Mouse (Mus musculus) liver, embryonic 14.5 days (tissue): ENCODE measurements around the gene Clic4. TPM values are rescaled to one million over a fixed set of nuclear protein-coding genes. Genes with fewer than 3 reads are reported as not detected.

Experiments used
- ATAC-seq: fragments of 200-750 bp; cut with Nextera tagmentation; 2 replicates; pipeline ENCODE4 v1.8.0; 2017; ENCODE audit warnings: moderate number of reproducible peaks, mild to moderate bottlenecking, moderate library complexity; ENCODE audit not compliant: insufficient read depth
- DNase-seq, 3 experiments: peaks; one replicate each; pipeline ENCODE4 v3.0.0-alpha.2; 2012 to 2013; ENCODE audit warnings: low read depth in 3 of 3, low spot score in 3 of 3
- H3K27ac ChIP-seq: fragments of 300-500 bp; sonication (generic); 2 replicates; pipeline ENCODE4 v1.5.1; 2014; ENCODE audit warnings: moderate library complexity, mild to moderate bottlenecking, control low read depth, inconsistent platforms
- H3K27me3 ChIP-seq: fragments of 300-500 bp; sonication (generic); 2 replicates; pipeline ENCODE4 v1.6.1; 2014; ENCODE audit warnings: mild to moderate bottlenecking, low read length, moderate library complexity; ENCODE audit not compliant: control insufficient read depth, insufficient read depth
- H3K36me3 ChIP-seq: fragments of 300-500 bp; sonication (generic); replicated peaks from 2 replicates; pipeline ENCODE4 v1.6.1; 2014; ENCODE audit warnings: low read depth; ENCODE audit not compliant: control insufficient read depth, insufficient read depth
- H3K4me1 ChIP-seq, 2 experiments: fragments of 200-500 bp in 1 of 2; fragments of 300-500 bp in 1 of 2; sonication (generic) in 1 of 2; replicated peaks; 2 replicates each; pipeline ENCODE4 v1.6.1; 2012 to 2014; ENCODE audit warnings: antibody characterized with exemption in 1 of 2, inconsistent platforms in 1 of 2, low read length in 1 of 2; ENCODE audit not compliant: control insufficient read depth in 2 of 2, insufficient read depth in 2 of 2
- H3K4me2 ChIP-seq: fragments of 300-500 bp; sonication (generic); 2 replicates; pipeline ENCODE4 v1.6.1; 2014; ENCODE audit warnings: low read depth, mild to moderate bottlenecking, control low read depth, moderate library complexity
- H3K4me3 ChIP-seq, 2 experiments: fragments of 200-500 bp in 1 of 2; fragments of 300-500 bp in 1 of 2; sonication (generic) in 1 of 2; 2 replicates each; pipeline ENCODE4 v1.5.1; 2012 to 2014; ENCODE audit warnings: low read depth in 2 of 2, low read length in 2 of 2, mild to moderate bottlenecking in 2 of 2, control low read depth in 1 of 2, inconsistent platforms in 1 of 2, moderate library complexity in 1 of 2; ENCODE audit not compliant: insufficient read depth in 1 of 2
- H3K9ac ChIP-seq: fragments of 300-500 bp; sonication (generic); replicated peaks from 2 replicates; pipeline ENCODE4 v1.6.1; 2014; ENCODE audit warnings: mild to moderate bottlenecking, control low read depth, moderate library complexity
- H3K9me3 ChIP-seq: fragments of 300-500 bp; sonication (generic); 2 replicates; pipeline ENCODE4 v1.6.1; 2016; ENCODE audit warnings: low read length, mixed read lengths; ENCODE audit not compliant: control insufficient read depth
- CTCF ChIP-seq: IDR thresholded peaks from 2 replicates; pipeline ENCODE4 v1.5.1; 2016; ENCODE audit warnings: antibody characterized with exemption, low read depth, control low read depth
- EP300 ChIP-seq: IDR thresholded peaks from 2 replicates; pipeline ENCODE4 v1.6.1; 2016; ENCODE audit warnings: antibody characterized with exemption, low read depth
- WGBS: fragments of 180-500 bp; shearing (Covaris S2); extraction: QIAGEN DNeasy Blood & Tissue Kit; methylation state at CpG from one replicate; pipeline ENCODE4 v1.1.7; 2014; ENCODE audit not compliant: insufficient replicate concordance; 5-methylcytosine and 5-hydroxymethylcytosine counted together
- polyA plus RNA-seq, 2 experiments: library from polyadenylated mRNA; depleted of rRNA in 1 of 2; stranded (reverse) in 1 of 2; unstranded in 1 of 2; fragments of >200 nt; fragmentation: Nextera tagmentation in 1 of 2; extraction: Ambion mirVana in 1 of 2; gene quantifications; 2 replicates each; pipeline versions ENCODE4 v1.2.1 to v1.2.3; 2012 to 2014

The Clic4 gene
- polyA plus RNA-seq, 2 experiments, result 40.8 to 65.8 TPM

DNA sequence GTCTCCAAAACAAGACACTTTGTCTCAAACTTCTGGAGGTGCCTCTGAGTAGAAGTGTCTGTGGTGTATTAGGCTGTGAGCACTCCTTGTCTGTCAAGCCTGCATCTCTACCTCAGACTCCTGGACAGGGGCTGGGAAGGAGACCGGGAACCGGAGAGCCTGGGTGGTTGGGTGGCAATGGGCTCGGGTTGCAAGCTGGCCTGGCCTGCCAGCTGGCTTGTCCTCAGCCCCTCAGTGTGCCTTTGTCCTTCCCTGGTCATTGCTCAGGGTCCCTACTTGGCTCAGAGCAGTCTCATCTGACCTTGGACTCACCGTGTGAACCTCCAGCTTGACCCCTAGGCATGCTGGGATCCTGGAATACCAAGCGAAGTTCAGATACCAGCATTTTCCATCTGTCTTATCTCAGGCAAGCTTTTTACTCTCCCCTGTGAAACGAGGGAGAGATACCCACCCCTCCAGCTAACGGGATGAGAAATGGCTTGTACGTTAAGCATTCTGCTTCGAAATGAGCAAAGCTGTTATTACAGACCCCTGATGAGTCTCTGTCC is 36.6 kb upstream of the Clic4 start:
- Histone ChIP-seq H3K27me3 (no peaks in the 10 kb centered on the region), H3K27ac (no peak overlapping the region), H3K36me3 (no peaks in the 10 kb centered on the region), H3K9me3 (no peaks in the 10 kb centered on the region), H3K9ac (no peak overlapping the region), H3K4me2 (no peak overlapping the region), H3K4me1 (peaks cover 29 to 31% of the 10 kb centered on the region in 2 experiments), H3K4me3 (no peak overlapping the region)
- TF ChIP-seq CTCF (no peak), EP300 (no peak)
- ATAC-seq (no peak), DNase-seq (no peak)
- WGBS, result 62% methylated on average over 9 of the region's 9 CpGs

DNA sequence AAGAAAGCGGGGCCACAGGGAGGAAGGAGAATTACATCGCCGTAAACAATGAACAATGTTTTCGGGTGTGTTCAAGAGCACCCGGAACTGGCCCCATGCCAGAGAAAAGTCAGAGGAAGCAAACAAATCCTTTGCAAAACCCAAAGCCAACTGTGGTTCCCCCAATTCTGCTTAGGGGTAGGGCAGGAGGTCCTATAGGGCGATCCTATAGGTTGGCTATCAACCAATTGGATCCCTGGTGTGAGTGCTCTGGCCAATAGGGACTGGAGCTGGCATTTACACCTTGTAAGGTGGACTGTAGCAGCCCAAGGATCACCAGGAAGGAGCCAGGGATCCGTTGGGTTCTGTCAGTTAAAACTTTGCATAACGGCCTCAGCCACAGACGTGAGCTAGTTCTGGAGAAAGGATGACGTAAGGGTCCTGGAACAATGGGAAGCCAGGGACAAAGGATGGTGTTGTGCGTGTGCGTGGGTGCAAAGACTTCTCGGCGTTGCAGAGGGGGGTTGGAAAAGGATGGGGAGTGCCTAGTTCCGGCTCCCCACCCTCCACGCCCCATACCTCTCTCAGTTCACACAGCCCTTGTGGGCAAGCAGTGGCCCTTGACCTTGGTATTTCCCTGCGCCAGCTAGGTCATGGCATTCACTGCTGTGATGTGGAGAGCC is 34.5 kb upstream of the Clic4 start:
- Histone ChIP-seq H3K4me3 (peak overlapping the region; percentile 4 to 45; a peak in 2 of 4 replicates), H3K4me2 (peak overlapping the region; percentile 48), H3K27ac (no peak overlapping the region), H3K9ac (no peak overlapping the region; the same call in 1 of the 2 replicates), H3K9me3 (no peaks in the 10 kb centered on the region), H3K27me3 (no peaks in the 10 kb centered on the region), H3K4me1 (peaks cover 8 to 14% of the 10 kb centered on the region in 2 experiments), H3K36me3 (no peaks in the 10 kb centered on the region)
- DNase-seq, result peak in 2 of 3 experiments; percentile 78 to 79
- 50% methylated on average over 17 of the region's 17 CpGs for WGBS
- no peak for TF ChIP-seq EP300
- TF ChIP-seq CTCF, result no peak
- peak; percentile 86 for ATAC-seq

DNA sequence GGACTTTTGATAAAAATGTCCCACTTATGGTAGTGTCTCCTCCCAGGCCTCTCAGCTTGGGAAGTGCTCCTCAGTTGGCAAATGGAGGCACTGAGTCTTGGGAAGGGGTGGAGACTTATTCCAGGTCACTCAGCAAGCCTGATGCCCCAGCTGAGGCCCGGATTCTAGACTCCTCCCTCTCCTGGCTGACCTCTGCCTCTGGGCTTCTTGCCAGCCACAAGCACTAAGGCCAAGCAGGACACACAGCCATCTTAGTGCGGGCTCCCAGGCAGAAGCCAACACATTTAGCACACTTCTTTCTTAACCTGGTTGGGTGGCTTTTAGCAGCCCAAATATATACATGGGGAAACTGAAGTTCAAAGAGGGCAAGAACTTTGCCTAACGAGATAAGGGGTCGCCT is 33.9 kb upstream of the Clic4 start:
- ATAC-seq, result peak; percentile 24; the same call in 1 of the 2 replicates
- H3K27ac ChIP-seq, result no peak overlapping the region
- H3K4me2 ChIP-seq, result no peak overlapping the region; the same call in 1 of the 2 replicates
- H3K4me3 ChIP-seq, result no peak overlapping the region
- no peak overlapping the region for H3K9ac ChIP-seq
- no peaks in the 10 kb centered on the region for H3K36me3 ChIP-seq
- WGBS, result 39% methylated on average over 4 of the region's 4 CpGs
- no peak for TF ChIP-seq CTCF
- no peaks in the 10 kb centered on the region for H3K27me3 ChIP-seq
- no peaks in the 10 kb centered on the region for H3K9me3 ChIP-seq
- DNase-seq, result no peak
- peaks cover 6 to 13% of the 10 kb centered on the region in 2 experiments for H3K4me1 ChIP-seq

DNA sequence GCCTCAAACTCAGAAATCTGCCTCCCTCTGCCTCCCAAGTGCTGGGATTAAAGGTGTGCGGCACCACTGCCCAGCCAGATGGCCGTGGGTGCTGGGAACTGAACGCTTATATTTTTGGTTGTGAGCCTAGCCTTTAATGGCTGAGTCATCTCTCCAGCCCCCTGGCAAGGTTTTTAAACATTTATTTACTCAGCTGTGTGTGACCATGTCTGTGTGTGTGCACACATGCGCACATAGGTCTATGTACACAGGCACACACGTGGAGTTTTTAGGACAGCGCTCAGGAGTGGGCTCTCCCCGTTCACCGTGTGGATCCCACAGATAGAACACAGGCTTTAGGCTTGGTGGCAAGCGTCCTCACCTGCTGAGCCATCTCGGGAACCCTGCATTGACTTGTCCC is 29.6 kb upstream of the Clic4 start:
- H3K4me2 ChIP-seq, result no peak overlapping the region
- ATAC-seq (no peak), DNase-seq (no peak)
- H3K4me1 ChIP-seq, result peaks cover 13 to 21% of the 10 kb centered on the region in 2 experiments
- no peak overlapping the region for H3K9ac ChIP-seq
- no peak overlapping the region for H3K4me3 ChIP-seq
- H3K27ac ChIP-seq, result no peak overlapping the region
- H3K27me3 ChIP-seq, result no peaks in the 10 kb centered on the region
- no peaks in the 10 kb centered on the region for H3K36me3 ChIP-seq
- WGBS, result 77% methylated on average over 10 of the region's 10 CpGs
- no peaks in the 10 kb centered on the region for H3K9me3 ChIP-seq
- no peak for TF ChIP-seq CTCF
- no peak for TF ChIP-seq EP300

DNA sequence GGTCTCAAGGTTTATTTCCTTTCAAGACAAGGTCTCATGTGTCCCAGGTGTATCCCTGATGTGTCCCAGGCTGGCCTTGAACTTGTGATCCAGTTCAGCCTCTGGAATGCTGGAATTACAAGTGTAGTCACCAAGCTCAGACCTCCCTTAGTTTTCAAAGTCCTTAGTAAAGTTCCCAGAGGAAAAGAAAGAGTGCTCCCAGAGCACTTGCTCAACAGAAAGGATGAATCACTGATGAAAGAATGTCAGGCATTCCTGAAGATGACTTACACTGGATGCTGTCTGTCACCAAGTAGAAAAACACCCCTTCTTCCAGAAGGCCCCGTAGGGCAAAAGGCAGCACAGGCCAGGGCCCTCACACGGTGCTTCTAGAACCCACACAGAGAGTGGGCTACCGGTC is 28.6 kb upstream of the Clic4 start:
- Histone ChIP-seq H3K4me2 (no peak overlapping the region), H3K9me3 (no peaks in the 10 kb centered on the region), H3K27ac (no peak overlapping the region), H3K9ac (no peak overlapping the region), H3K27me3 (no peaks in the 10 kb centered on the region), H3K36me3 (no peaks in the 10 kb centered on the region), H3K4me1 (peaks cover 8 to 21% of the 10 kb centered on the region in 2 experiments; a peak in 3 of 4 replicates), H3K4me3 (no peak overlapping the region)
- WGBS, result 74% methylated on average over 3 of the region's 3 CpGs
- ATAC-seq (no peak), DNase-seq (no peak)
- no peak for TF ChIP-seq EP300
- TF ChIP-seq CTCF, result no peak
